Mouse (Mus musculus): ENCODE results near the gene Olfr804. TPM values are rescaled to one million over a fixed set of nuclear protein-coding genes. Genes with fewer than 3 reads are reported as not detected.

Gene Olfr804
- polyA plus RNA-seq (2015; fragmentation: Nextera tagmentation; extraction: Ambion mirVana): not detected in 2 replicates

- H3K27ac ChIP-seq (replicated peaks): no peak within 1 kb of the TSS
- H3K4me1 ChIP-seq: no peaks in the 10 kb centered on the region
- no peak for ATAC-seq (replicated peaks)
- H3K4me3 ChIP-seq: no peak within 1 kb of the TSS
- H3K36me3 ChIP-seq: no peaks in the 10 kb centered on the region
- no peak within 1 kb of the TSS for H3K4me2 ChIP-seq (replicated peaks)
- no peak within 1 kb of the TSS for H3K9ac ChIP-seq (replicated peaks)
- no peaks in the 10 kb centered on the region for H3K27me3 ChIP-seq
- H3K9me3 ChIP-seq: no peaks in the 10 kb centered on the region
These were observed at the start of gene Olfr804 for GRCm38 (mm10) chr10:129702910-129703309. Gene Olfr804, plus strand, starts transcription at chr10:129703210.

DNA sequence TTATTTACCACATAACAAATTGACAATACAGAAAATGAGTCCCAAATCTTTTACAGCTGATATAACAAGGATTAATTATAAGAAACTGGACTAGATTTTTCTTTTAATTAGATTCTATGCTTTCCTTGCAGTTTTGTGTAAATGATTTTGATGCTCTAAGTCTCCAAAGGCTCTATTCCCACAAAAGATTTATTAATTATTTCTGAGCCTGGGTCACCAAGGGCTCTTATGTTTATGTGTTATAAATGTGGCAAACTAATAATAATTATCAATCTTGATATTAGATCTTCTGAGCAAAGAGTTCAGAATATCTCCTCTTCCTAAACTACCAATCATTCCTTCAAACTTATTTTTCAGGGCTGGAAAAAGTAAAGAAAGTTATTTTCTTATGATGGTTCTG lies 45.6 kb upstream of the Olfr804 start, which contains the start of gene Olfr800:
Gene Olfr800 (plus strand): TSS at position 301 of the 400 bp plus-strand sequence.
- Histone ChIP-seq H3K4me2 (replicated peaks) (no peak within 1 kb of the TSS), H3K9me3 (no peaks in the 10 kb centered on the region), H3K9ac (replicated peaks) (no peak within 1 kb of the TSS), H3K36me3 (no peaks in the 10 kb centered on the region), H3K4me1 (no peaks in the 10 kb centered on the region), H3K27ac (replicated peaks) (no peak within 1 kb of the TSS), H3K4me3 (no peak within 1 kb of the TSS), H3K27me3 (no peaks in the 10 kb centered on the region)
- no peak for ATAC-seq (replicated peaks)

GRCm38 (mm10) chr10:129673765-129674164 lies 29.2 kb upstream of the Olfr804 start, which contains the start of gene Olfr801:
Gene Olfr801, minus strand, starts transcription at chr10:129673865.
- H3K9ac ChIP-seq (replicated peaks): no peak within 1 kb of the TSS

GRCm38 (mm10) chr10:129688069-129688468 lies 14.9 kb upstream of the Olfr804 start, which contains the start of gene Olfr802:
Gene Olfr802, minus strand, starts transcription at chr10:129688169.
- Histone ChIP-seq H3K27ac (replicated peaks) (no peak within 1 kb of the TSS), H3K9me3 (no peaks in the 10 kb centered on the region), H3K4me3 (no peak within 1 kb of the TSS), H3K9ac (replicated peaks) (no peak within 1 kb of the TSS), H3K36me3 (no peaks in the 10 kb centered on the region), H3K27me3 (no peaks in the 10 kb centered on the region), H3K4me2 (replicated peaks) (no peak within 1 kb of the TSS), H3K4me1 (no peaks in the 10 kb centered on the region)
- ATAC-seq (replicated peaks): no peak
- 67% methylated on average over 1 of the region's 1 CpGs for WGBS

More at GRCm38 (mm10) chr10:129673765-129674164, 29.2 kb upstream of the Olfr804 start, which contains the start of gene Olfr801:
- Histone ChIP-seq H3K9me3 (no peaks in the 10 kb centered on the region), H3K27me3 (no peaks in the 10 kb centered on the region), H3K4me1 (no peaks in the 10 kb centered on the region), H3K4me3 (no peak within 1 kb of the TSS), H3K36me3 (no peaks in the 10 kb centered on the region), H3K27ac (replicated peaks) (no peak within 1 kb of the TSS), H3K4me2 (replicated peaks) (no peak within 1 kb of the TSS)
- no peak for ATAC-seq (replicated peaks)
- 79% methylated on average over 1 of the region's 1 CpGs for WGBS

DNA sequence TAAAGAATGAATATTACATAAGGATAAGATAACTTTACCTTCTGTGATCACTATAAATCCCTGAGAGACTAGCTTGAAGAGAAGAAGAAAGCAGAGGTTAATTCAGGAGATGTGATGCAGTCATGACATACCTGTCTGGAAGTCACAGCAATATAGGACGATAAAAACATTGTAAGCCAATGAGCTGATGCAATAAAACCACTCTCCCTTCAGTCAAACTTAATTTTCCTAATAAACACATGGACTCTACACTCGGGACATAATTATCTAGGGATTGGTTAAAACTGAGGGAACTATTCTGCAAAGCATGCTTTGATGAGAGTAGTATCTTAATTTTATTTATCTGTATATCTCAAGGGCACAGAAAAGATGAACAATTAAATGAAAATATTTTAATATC lies 8.8 kb upstream of the Olfr804 start, which contains the start of gene Olfr803:
Gene Olfr803 (minus strand): TSS at position 101 of the 400 bp plus-strand sequence.
- 86% methylated on average over 2 of the region's 2 CpGs for WGBS
- Histone ChIP-seq H3K27me3 (no peaks in the 10 kb centered on the region), H3K36me3 (no peaks in the 10 kb centered on the region), H3K4me1 (no peaks in the 10 kb centered on the region), H3K9ac (replicated peaks) (no peak within 1 kb of the TSS), H3K27ac (replicated peaks) (no peak within 1 kb of the TSS), H3K9me3 (no peaks in the 10 kb centered on the region), H3K4me3 (no peak within 1 kb of the TSS), H3K4me2 (replicated peaks) (no peak within 1 kb of the TSS)
- ATAC-seq (replicated peaks): no peak

GRCm38 (mm10) chr10:129729275-129729674 lies 26.3 kb downstream of the Olfr804 start, which contains the start of gene Olfr805:
Gene Olfr805, minus strand, starts transcription at chr10:129729375.
- WGBS: 99% methylated on average over 2 of the region's 2 CpGs
- H3K36me3 ChIP-seq: no peaks in the 10 kb centered on the region

GRCm38 (mm10) chr10:129741821-129742220 lies 38.8 kb downstream of the Olfr804 start, which contains the start of gene Olfr806:
Gene Olfr806, minus strand, starts transcription at chr10:129741921.
- no peak within 1 kb of the TSS for H3K9ac ChIP-seq (replicated peaks)
- H3K4me1 ChIP-seq: no peaks in the 10 kb centered on the region
- no peaks in the 10 kb centered on the region for H3K9me3 ChIP-seq
- ATAC-seq (replicated peaks): no peak
- no peaks in the 10 kb centered on the region for H3K36me3 ChIP-seq
- no peaks in the 10 kb centered on the region for H3K27me3 ChIP-seq
- H3K27ac ChIP-seq (replicated peaks): no peak within 1 kb of the TSS
- H3K4me3 ChIP-seq: no peak within 1 kb of the TSS
- no peak within 1 kb of the TSS for H3K4me2 ChIP-seq (replicated peaks)

More at GRCm38 (mm10) chr10:129729275-129729674, 26.3 kb downstream of the Olfr804 start, which contains the start of gene Olfr805:
- no peak within 1 kb of the TSS for H3K4me2 ChIP-seq (replicated peaks)
- H3K9me3 ChIP-seq: no peaks in the 10 kb centered on the region
- H3K27ac ChIP-seq (replicated peaks): no peak within 1 kb of the TSS
- H3K9ac ChIP-seq (replicated peaks): no peak within 1 kb of the TSS
- no peaks in the 10 kb centered on the region for H3K27me3 ChIP-seq
- ATAC-seq (replicated peaks): no peak
- no peaks in the 10 kb centered on the region for H3K4me1 ChIP-seq
- H3K4me3 ChIP-seq: no peak within 1 kb of the TSS

GRCm38 (mm10) chr10:129757693-129758092 lies 54.7 kb downstream of the Olfr804 start, which contains the start of gene Olfr807:
Gene Olfr807, minus strand, starts transcription at chr10:129757793.
- WGBS: 89% methylated on average over 1 of the region's 1 CpGs
- ATAC-seq (replicated peaks): no peak
- no peaks in the 10 kb centered on the region for H3K27me3 ChIP-seq
- H3K4me3 ChIP-seq: no peak within 1 kb of the TSS
- no peaks in the 10 kb centered on the region for H3K9me3 ChIP-seq
- H3K4me2 ChIP-seq (replicated peaks): no peak within 1 kb of the TSS
- no peak within 1 kb of the TSS for H3K27ac ChIP-seq (replicated peaks)
- no peak within 1 kb of the TSS for H3K9ac ChIP-seq (replicated peaks)
- no peaks in the 10 kb centered on the region for H3K36me3 ChIP-seq
- no peaks in the 10 kb centered on the region for H3K4me1 ChIP-seq

Small RNA genes lying within 50 kb of the gene (microRNA-seq; reads per million reads assigned to microRNA genes)
- not detected for gene Gm24485

Other genes with a start within 250 kb of the Olfr804 start
- gene Olfr787, start 241.3 kb upstream of the Olfr804 start, polyA plus RNA-seq (2015; fragmentation: Nextera tagmentation; extraction: Ambion mirVana): not detected in 2 replicates
- gene Olfr788, start 232.2 kb upstream of the Olfr804 start, polyA plus RNA-seq (2015; fragmentation: Nextera tagmentation; extraction: Ambion mirVana): not detected in 2 replicates
- not detected in 2 replicates for gene Olfr789, start 218.5 kb upstream of the Olfr804 start, polyA plus RNA-seq (2015; fragmentation: Nextera tagmentation; extraction: Ambion mirVana)
- not detected in 2 replicates for gene Olfr790, start 204.7 kb upstream of the Olfr804 start, polyA plus RNA-seq (2015; fragmentation: Nextera tagmentation; extraction: Ambion mirVana)
- gene Olfr791, start 181.4 kb upstream of the Olfr804 start, polyA plus RNA-seq (2015; fragmentation: Nextera tagmentation; extraction: Ambion mirVana): not detected in 2 replicates
- not detected in 2 replicates for gene Olfr792, start 164.0 kb upstream of the Olfr804 start, polyA plus RNA-seq (2015; fragmentation: Nextera tagmentation; extraction: Ambion mirVana)
- not detected in 2 replicates for gene Olfr794, start 135.6 kb upstream of the Olfr804 start, polyA plus RNA-seq (2015; fragmentation: Nextera tagmentation; extraction: Ambion mirVana)
- gene Olfr796, start 90.6 kb upstream of the Olfr804 start, polyA plus RNA-seq (2015; fragmentation: Nextera tagmentation; extraction: Ambion mirVana): not detected in 2 replicates
- gene Olfr798, start 75.3 kb upstream of the Olfr804 start, polyA plus RNA-seq (2015; fragmentation: Nextera tagmentation; extraction: Ambion mirVana): not detected in 2 replicates
- not detected in 2 replicates for gene Olfr799, start 65.7 kb upstream of the Olfr804 start, polyA plus RNA-seq (2015; fragmentation: Nextera tagmentation; extraction: Ambion mirVana)
- not detected in 2 replicates for gene Olfr800, start 45.5 kb upstream of the Olfr804 start, polyA plus RNA-seq (2015; fragmentation: Nextera tagmentation; extraction: Ambion mirVana)
- gene Olfr801, start 29.3 kb upstream of the Olfr804 start, polyA plus RNA-seq (2015; fragmentation: Nextera tagmentation; extraction: Ambion mirVana): not detected in 2 replicates
- gene Olfr802, start 15.0 kb upstream of the Olfr804 start, polyA plus RNA-seq (2015; fragmentation: Nextera tagmentation; extraction: Ambion mirVana): 0.06 TPM in 1 of 2 replicates, not detected in the other
- not detected in 2 replicates for gene Olfr803, start 8.9 kb upstream of the Olfr804 start, polyA plus RNA-seq (2015; fragmentation: Nextera tagmentation; extraction: Ambion mirVana)
- not detected in 2 replicates for gene Olfr805, start 26.2 kb downstream of the Olfr804 start, polyA plus RNA-seq (2015; fragmentation: Nextera tagmentation; extraction: Ambion mirVana)
- not detected in 2 replicates for gene Olfr806, start 38.7 kb downstream of the Olfr804 start, polyA plus RNA-seq (2015; fragmentation: Nextera tagmentation; extraction: Ambion mirVana)
- gene Olfr807, start 54.6 kb downstream of the Olfr804 start, polyA plus RNA-seq (2015; fragmentation: Nextera tagmentation; extraction: Ambion mirVana): not detected in 2 replicates
- not detected in 2 replicates for gene Olfr808, start 62.3 kb downstream of the Olfr804 start, polyA plus RNA-seq (2015; fragmentation: Nextera tagmentation; extraction: Ambion mirVana)
- not detected in 2 replicates for gene Olfr809, start 71.4 kb downstream of the Olfr804 start, polyA plus RNA-seq (2015; fragmentation: Nextera tagmentation; extraction: Ambion mirVana)
- not detected in 2 replicates for gene Olfr810, start 91.7 kb downstream of the Olfr804 start, polyA plus RNA-seq (2015; fragmentation: Nextera tagmentation; extraction: Ambion mirVana)
- gene Olfr811, start 101.2 kb downstream of the Olfr804 start, polyA plus RNA-seq (2015; fragmentation: Nextera tagmentation; extraction: Ambion mirVana): not detected in 2 replicates
- gene Olfr812, start 142.9 kb downstream of the Olfr804 start, polyA plus RNA-seq (2015; fragmentation: Nextera tagmentation; extraction: Ambion mirVana): not detected in 2 replicates
- gene Olfr813, start 152.2 kb downstream of the Olfr804 start, polyA plus RNA-seq (2015; fragmentation: Nextera tagmentation; extraction: Ambion mirVana): not detected in 2 replicates
- gene Olfr814, start 176.6 kb downstream of the Olfr804 start, polyA plus RNA-seq (2015; fragmentation: Nextera tagmentation; extraction: Ambion mirVana): not detected in 2 replicates
- not detected in 2 replicates for gene Olfr815, start 202.7 kb downstream of the Olfr804 start, polyA plus RNA-seq (2015; fragmentation: Nextera tagmentation; extraction: Ambion mirVana)
- gene Olfr816, start 212.4 kb downstream of the Olfr804 start, polyA plus RNA-seq (2015; fragmentation: Nextera tagmentation; extraction: Ambion mirVana): not detected in 2 replicates
- not detected in 2 replicates for gene Olfr818, start 245.9 kb downstream of the Olfr804 start, polyA plus RNA-seq (2015; fragmentation: Nextera tagmentation; extraction: Ambion mirVana)